Mouse (Mus musculus): Measurements from ENCODE around the gene Tcp11l1. TPM values are rescaled to one million over a fixed set of nuclear protein-coding genes. Genes with fewer than 3 reads are reported as not detected.

The Tcp11l1 gene
- polyA plus RNA-seq, 1 experiment from 2014 or later = 37.8 TPM

DNA sequence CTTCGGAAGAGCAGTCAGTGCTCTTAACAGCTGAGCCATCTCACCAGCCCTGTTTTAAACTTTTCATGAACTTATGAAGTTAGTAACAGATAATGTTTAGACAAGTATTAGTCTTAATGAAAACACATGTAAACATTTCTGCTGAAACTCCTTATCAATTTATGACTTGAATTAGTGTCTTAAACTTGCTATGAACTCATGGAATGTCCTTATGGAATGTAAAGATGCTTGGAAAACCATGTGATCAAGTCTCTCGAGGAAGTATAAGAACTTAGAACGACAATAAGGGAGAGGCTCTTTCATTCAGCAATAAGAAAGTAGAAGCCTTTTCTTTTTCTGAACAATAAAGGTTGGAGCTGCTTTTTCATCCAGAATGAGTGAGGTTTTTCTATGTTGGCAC lies 7.6 kb downstream of the Tcp11l1 start:
- Histone ChIP-seq H3K27me3 (ENCODE audit: insufficient read depth, low read length) (no peaks in the 10 kb centered on the region), H3K4me2 (ENCODE audit: low read length) (no peak overlapping the region), H3K36me3 (ENCODE audit: insufficient read depth, low read length) (peaks cover 2% of the 10 kb centered on the region; the same call in 1 of the 2 replicates), H3K9ac (ENCODE audit: low read depth, low read length) (no peak overlapping the region), H3K9me3 (replicated peaks; ENCODE audit: low read length) (no peaks in the 10 kb centered on the region), H3K27ac (no peak overlapping the region), H3K4me1 (replicated peaks; ENCODE audit: insufficient read depth, low read length) (no peaks in the 10 kb centered on the region), H3K4me3 (replicated peaks; ENCODE audit: low read depth, low read length) (no peak overlapping the region)
- ATAC-seq (replicated peaks; ENCODE audit: low FRiP score, low read depth) (no peak), DNase-seq (ENCODE audit: low spot score) (peak; percentile 64)
- WGBS = 71% methylated on average over 3 of the region's 3 CpGs
- no peak for TF ChIP-seq CTCF (IDR thresholded peaks at IDR 0.05; ENCODE audit: low read depth)

- H3K36me3 ChIP-seq (ENCODE audit: insufficient read depth, low read length) = peaks cover 2% of the 10 kb centered on the region; the same call in 1 of the 2 replicates
- no peak overlapping the region for H3K4me3 ChIP-seq (replicated peaks; ENCODE audit: low read depth, low read length)
- TF ChIP-seq CTCF (IDR thresholded peaks at IDR 0.05; ENCODE audit: low read depth) = no peak
- H3K27ac ChIP-seq = no peak overlapping the region
- ATAC-seq (replicated peaks; ENCODE audit: low FRiP score, low read depth) = no peak
- WGBS = 84% methylated on average over 3 of the region's 3 CpGs
- no peak overlapping the region for H3K9ac ChIP-seq (ENCODE audit: low read depth, low read length)
- H3K4me1 ChIP-seq (replicated peaks; ENCODE audit: insufficient read depth, low read length) = no peaks in the 10 kb centered on the region
- DNase-seq (ENCODE audit: low spot score) = no peak
- no peak overlapping the region for H3K4me2 ChIP-seq (ENCODE audit: low read length)
- no peaks in the 10 kb centered on the region for H3K9me3 ChIP-seq (replicated peaks; ENCODE audit: low read length)
- no peaks in the 10 kb centered on the region for H3K27me3 ChIP-seq (ENCODE audit: insufficient read depth, low read length)
Measured at GRCm38 (mm10) chr2:104703158-104703557, 8.8 kb downstream of the Tcp11l1 start.

DNA sequence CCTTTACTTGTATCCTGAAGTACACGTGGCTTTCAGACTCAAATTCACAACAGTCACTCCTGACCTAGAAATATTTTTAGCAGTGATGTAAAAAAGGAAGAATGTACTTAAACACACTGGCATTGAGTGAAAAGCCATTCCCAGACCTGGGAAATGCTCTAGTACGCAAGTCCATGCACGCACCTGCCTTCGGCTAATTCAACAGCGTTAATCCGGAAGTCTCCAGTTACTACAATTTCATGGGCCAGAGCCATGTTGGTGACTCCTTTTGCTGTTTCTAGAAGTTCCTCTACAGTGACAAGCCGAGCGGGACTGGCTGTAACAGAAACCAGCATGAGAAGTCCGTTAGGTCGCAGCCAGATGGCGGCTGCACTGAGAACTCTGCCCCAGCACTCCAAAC lies 12.3 kb downstream of the Tcp11l1 start:
- WGBS = 72% methylated on average over 11 of the region's 11 CpGs

GRCm38 (mm10) chr2:104692551-104692950 lies 19.4 kb downstream of the Tcp11l1 start:
- ATAC-seq (replicated peaks; ENCODE audit: low FRiP score, low read depth) = no peak
- no peak for TF ChIP-seq CTCF (IDR thresholded peaks at IDR 0.05; ENCODE audit: low read depth)
- DNase-seq (ENCODE audit: low spot score) = no peak
- Histone ChIP-seq H3K27me3 (ENCODE audit: insufficient read depth, low read length) (no peaks in the 10 kb centered on the region), H3K9me3 (replicated peaks; ENCODE audit: low read length) (no peaks in the 10 kb centered on the region), H3K4me2 (ENCODE audit: low read length) (no peak overlapping the region), H3K4me3 (replicated peaks; ENCODE audit: low read depth, low read length) (no peak overlapping the region), H3K9ac (ENCODE audit: low read depth, low read length) (no peak overlapping the region), H3K36me3 (ENCODE audit: insufficient read depth, low read length) (0 out of 2 replicates have a peak, but pooled peaks cover 3% of the 10 kb centered on the region), H3K4me1 (replicated peaks; ENCODE audit: insufficient read depth, low read length) (no peaks in the 10 kb centered on the region), H3K27ac (no peak overlapping the region)
- WGBS = 71% methylated on average over 2 of the region's 2 CpGs

More for the DNA sequence above, 12.3 kb downstream of the Tcp11l1 start:
- Histone ChIP-seq H3K4me3 (replicated peaks; ENCODE audit: low read depth, low read length) (no peak overlapping the region), H3K27ac (no peak overlapping the region), H3K36me3 (ENCODE audit: insufficient read depth, low read length) (0 out of 2 replicates have a peak, but pooled peaks cover 3% of the 10 kb centered on the region), H3K27me3 (ENCODE audit: insufficient read depth, low read length) (no peaks in the 10 kb centered on the region), H3K4me2 (ENCODE audit: low read length) (no peak overlapping the region), H3K9me3 (replicated peaks; ENCODE audit: low read length) (no peaks in the 10 kb centered on the region), H3K4me1 (replicated peaks; ENCODE audit: insufficient read depth, low read length) (no peaks in the 10 kb centered on the region), H3K9ac (ENCODE audit: low read depth, low read length) (no peak overlapping the region)
- ATAC-seq (replicated peaks; ENCODE audit: low FRiP score, low read depth) (no peak), DNase-seq (ENCODE audit: low spot score) (peak; percentile 17)
- TF ChIP-seq CTCF (IDR thresholded peaks at IDR 0.05; ENCODE audit: low read depth) = no peak

GRCm38 (mm10) chr2:104690720-104691119 lies 21.2 kb downstream of the Tcp11l1 start:
- no peak overlapping the region for H3K4me3 ChIP-seq (replicated peaks; ENCODE audit: low read depth, low read length)
- ATAC-seq (replicated peaks; ENCODE audit: low FRiP score, low read depth) (no peak), DNase-seq (ENCODE audit: low spot score) (no peak)
- no peak overlapping the region for H3K9ac ChIP-seq (ENCODE audit: low read depth, low read length)
- no peaks in the 10 kb centered on the region for H3K27me3 ChIP-seq (ENCODE audit: insufficient read depth, low read length)
- WGBS = 80% methylated on average over 4 of the region's 4 CpGs
- no peak overlapping the region for H3K27ac ChIP-seq
- H3K36me3 ChIP-seq (ENCODE audit: insufficient read depth, low read length) = no peaks in the 10 kb centered on the region
- H3K4me1 ChIP-seq (replicated peaks; ENCODE audit: insufficient read depth, low read length) = no peaks in the 10 kb centered on the region
- no peak for TF ChIP-seq CTCF (IDR thresholded peaks at IDR 0.05; ENCODE audit: low read depth)
- no peaks in the 10 kb centered on the region for H3K9me3 ChIP-seq (replicated peaks; ENCODE audit: low read length)
- H3K4me2 ChIP-seq (ENCODE audit: low read length) = no peak overlapping the region

- H3K4me1 ChIP-seq (replicated peaks; ENCODE audit: insufficient read depth, low read length) = no peaks in the 10 kb centered on the region
- DNase-seq (ENCODE audit: low spot score) = no peak
Measured at GRCm38 (mm10) chr2:104688724-104689123, 23.2 kb downstream of the Tcp11l1 start.

GRCm38 (mm10) chr2:104688321-104688720 lies 23.6 kb downstream of the Tcp11l1 start:
- DNase-seq (ENCODE audit: low spot score) (no peak), ATAC-seq (replicated peaks; ENCODE audit: low FRiP score, low read depth) (no peak)
- no peak for TF ChIP-seq CTCF (IDR thresholded peaks at IDR 0.05; ENCODE audit: low read depth)
- Histone ChIP-seq H3K4me2 (ENCODE audit: low read length) (no peak overlapping the region), H3K4me1 (replicated peaks; ENCODE audit: insufficient read depth, low read length) (no peaks in the 10 kb centered on the region), H3K27me3 (ENCODE audit: insufficient read depth, low read length) (no peaks in the 10 kb centered on the region), H3K9me3 (replicated peaks; ENCODE audit: low read length) (no peaks in the 10 kb centered on the region), H3K9ac (ENCODE audit: low read depth, low read length) (no peak overlapping the region), H3K4me3 (replicated peaks; ENCODE audit: low read depth, low read length) (no peak overlapping the region), H3K27ac (no peak overlapping the region), H3K36me3 (ENCODE audit: insufficient read depth, low read length) (no peaks in the 10 kb centered on the region)
- 74% methylated on average over 3 of the region's 3 CpGs for WGBS

More at GRCm38 (mm10) chr2:104688724-104689123, 23.2 kb downstream of the Tcp11l1 start:
- WGBS = 78% methylated on average over 8 of the region's 8 CpGs
- H3K27ac ChIP-seq = no peak overlapping the region
- no peaks in the 10 kb centered on the region for H3K36me3 ChIP-seq (ENCODE audit: insufficient read depth, low read length)
- H3K4me2 ChIP-seq (ENCODE audit: low read length) = no peak overlapping the region
- no peak for TF ChIP-seq CTCF (IDR thresholded peaks at IDR 0.05; ENCODE audit: low read depth)
- no peak overlapping the region for H3K9ac ChIP-seq (ENCODE audit: low read depth, low read length)
- ATAC-seq (replicated peaks; ENCODE audit: low FRiP score, low read depth) = no peak
- no peak overlapping the region for H3K4me3 ChIP-seq (replicated peaks; ENCODE audit: low read depth, low read length)
- no peaks in the 10 kb centered on the region for H3K9me3 ChIP-seq (replicated peaks; ENCODE audit: low read length)
- H3K27me3 ChIP-seq (ENCODE audit: insufficient read depth, low read length) = no peaks in the 10 kb centered on the region
